Mouse (Mus musculus) left cerebral cortex, postnatal 14 days (tissue): ENCODE measurements at regions not wholly inside any gene's neighbourhood (a gene's known extent, or its start where the extent isn't known, plus 50 kb on each side); places are given as distances from the start of the nearest gene placed in this dataset.
A peak's percentile ranks its signal among the peaks of the same experiment; 100 is the strongest.

Experiments
- DNase-seq, 2 experiments: peaks; one replicate each; pipeline ENCODE4 v3.0.0; 2021 to 2022; ENCODE audit warnings: low spot score in 2 of 2, mixed read lengths in 1 of 2
- intact Hi-C: fragments of 180-260 bp; cut with DNase I; formaldehyde crosslinking; loops from one replicate; pipeline ENCODE4 v1.15.1; 2025

GRCm38 (mm10) chr4:106142741-106143140, 173.3 kb upstream of the Usp24 start:
- intact Hi-C loops, result no loop called here
- DNase-seq, result no peak

- intact Hi-C loops, result no loop called here
- DNase-seq, result no peak
Measured at GRCm38 (mm10) chr4:106144351-106145116, 171.5 kb upstream of the Usp24 start.

GRCm38 (mm10) chr4:106146919-106147460, 169.0 kb upstream of the Usp24 start:
- intact Hi-C loops, result no loop called here
- DNase-seq, result no peak

- intact Hi-C loops, result no loop called here
Measured at GRCm38 (mm10) chr4:106148866-106149265, 167.1 kb upstream of the Usp24 start.

GRCm38 (mm10) chr4:106149471-106150048, 166.5 kb upstream of the Usp24 start:
- DNase-seq, result no peak
- intact Hi-C loops, result no loop called here

More at GRCm38 (mm10) chr4:106148866-106149265, 167.1 kb upstream of the Usp24 start:
- DNase-seq, result no peak

GRCm38 (mm10) chr4:106150775-106151174, 165.2 kb upstream of the Usp24 start:
- intact Hi-C loops, result no loop called here
- no peak for DNase-seq

GRCm38 (mm10) chr4:106157451-106158179, 158.4 kb upstream of the Usp24 start:
- intact Hi-C loops, result no loop called here
- DNase-seq, result no peak

- intact Hi-C loops, result no loop called here
- DNase-seq, result no peak
Measured at GRCm38 (mm10) chr4:106161592-106161991, 154.4 kb upstream of the Usp24 start.

- no peak for DNase-seq
- intact Hi-C loops, result no loop called here
Measured at GRCm38 (mm10) chr4:106162551-106162950, 153.5 kb upstream of the Usp24 start.

- intact Hi-C loops, result no loop called here
- no peak for DNase-seq
Measured at GRCm38 (mm10) chr4:106163220-106163619, 152.8 kb upstream of the Usp24 start.

GRCm38 (mm10) chr4:106167716-106168115, 148.3 kb upstream of the Usp24 start:
- intact Hi-C loops, result no loop called here
- DNase-seq, result peak in 1 of 2 experiments; percentile 26

- intact Hi-C loops, result no loop called here
- no peak for DNase-seq
Measured at GRCm38 (mm10) chr4:106168741-106169140, 147.3 kb upstream of the Usp24 start.

GRCm38 (mm10) chr4:106169466-106169865, 146.5 kb upstream of the Usp24 start:
- intact Hi-C loops, result no loop called here
- no peak for DNase-seq

GRCm38 (mm10) chr4:106170731-106171130, 145.3 kb upstream of the Usp24 start:
- no peak for DNase-seq
- intact Hi-C loops, result no loop called here

- intact Hi-C loops, result no loop called here
- peak; percentile 53 to 69 for DNase-seq
Measured at GRCm38 (mm10) chr4:106175352-106175751, 140.7 kb upstream of the Usp24 start.

- DNase-seq, result no peak
- intact Hi-C loops, result no loop called here
Measured at GRCm38 (mm10) chr4:106185745-106186501, 130.1 kb upstream of the Usp24 start.

- DNase-seq, result peak in 1 of 2 experiments; percentile 27
- intact Hi-C loops, result no loop called here
Measured at GRCm38 (mm10) chr4:106186684-106187083, 129.3 kb upstream of the Usp24 start.

GRCm38 (mm10) chr4:106190248-106190647, 125.8 kb upstream of the Usp24 start:
- no peak for DNase-seq
- intact Hi-C loops, result no loop called here

GRCm38 (mm10) chr4:106191331-106191730, 124.7 kb upstream of the Usp24 start:
- DNase-seq, result no peak
- intact Hi-C loops, result no loop called here

- intact Hi-C loops, result no loop called here
- no peak for DNase-seq
Measured at GRCm38 (mm10) chr4:106191843-106192242, 124.2 kb upstream of the Usp24 start.
